Mouse (Mus musculus): Measurements from ENCODE around the gene Slc22a20.

Slc22a20 gene

DNA sequence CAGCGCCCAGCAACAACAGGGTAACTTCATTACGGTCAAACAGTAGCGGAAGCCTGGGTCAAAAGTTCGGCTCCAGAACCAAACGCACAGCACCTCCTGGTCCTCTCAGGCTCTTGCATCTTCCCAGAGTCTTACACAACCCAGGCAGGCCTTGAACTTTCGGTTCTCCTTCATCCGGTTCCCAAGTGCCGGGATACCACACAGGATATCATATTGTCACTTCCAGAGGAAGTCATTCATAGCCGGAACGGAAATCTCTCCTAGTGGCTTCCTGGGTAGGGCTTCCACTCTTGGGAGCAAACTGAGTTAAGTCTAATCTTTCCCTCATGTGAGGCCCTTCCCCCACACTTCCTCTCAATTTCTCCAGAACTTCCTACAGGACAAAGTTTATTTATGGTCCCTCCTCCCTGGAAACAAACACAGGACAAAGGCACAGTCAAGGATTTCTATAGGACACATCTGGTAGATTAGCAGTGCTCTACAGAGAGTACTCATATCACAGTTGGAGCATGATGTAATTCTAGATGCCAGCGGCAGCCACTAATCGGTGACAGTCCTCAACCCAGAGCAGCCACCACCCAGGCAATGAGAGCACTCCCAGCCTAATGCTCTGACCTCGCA, 33.8 kb downstream of the Slc22a20 start:
- DNase-seq (ENCODE audit: low spot score in 2 of 2): no peak

DNA sequence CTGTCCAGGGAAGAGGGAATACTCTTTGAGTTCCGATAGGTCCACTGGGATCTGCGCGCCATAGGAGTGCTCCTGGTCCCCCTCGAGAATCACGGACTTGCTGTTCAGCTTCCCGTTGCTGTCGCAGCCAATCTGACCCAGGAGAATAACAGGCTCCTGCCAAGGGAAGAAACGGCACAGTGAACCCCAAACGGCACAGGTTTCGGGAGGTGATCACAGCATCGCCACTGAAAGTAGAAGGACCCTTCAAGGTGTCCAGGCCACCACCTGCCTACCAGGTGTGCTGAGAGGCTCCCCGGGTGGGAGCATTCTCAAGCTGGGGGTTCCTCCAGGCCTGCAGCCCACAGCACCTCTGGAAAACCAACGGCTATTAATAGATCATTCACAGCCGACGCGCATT, 34.3 kb downstream of the Slc22a20 start:
- DNase-seq (ENCODE audit: low spot score in 2 of 2): no peak

DNA sequence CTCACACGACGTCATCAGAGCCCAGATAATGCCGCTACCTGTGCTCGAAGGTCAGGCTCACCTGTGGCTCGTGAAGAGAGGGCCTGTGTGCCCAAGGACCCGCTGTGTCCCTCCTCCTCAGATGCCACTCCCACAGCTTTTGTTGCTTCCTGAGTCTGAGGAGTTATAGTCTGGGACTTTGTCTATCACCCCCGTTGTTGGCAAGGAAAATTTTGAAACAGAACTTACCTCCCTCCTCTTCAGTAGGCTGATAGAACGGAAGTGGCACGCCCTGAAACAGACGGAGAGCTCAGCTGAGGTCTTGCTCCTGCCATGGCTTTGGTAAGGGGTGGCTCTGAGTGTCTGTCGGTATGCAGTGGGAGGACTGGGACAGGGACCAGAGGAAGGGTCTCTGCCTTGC, 35.7 kb downstream of the Slc22a20 start:
- DNase-seq (ENCODE audit: low spot score in 2 of 2): no peak

DNA sequence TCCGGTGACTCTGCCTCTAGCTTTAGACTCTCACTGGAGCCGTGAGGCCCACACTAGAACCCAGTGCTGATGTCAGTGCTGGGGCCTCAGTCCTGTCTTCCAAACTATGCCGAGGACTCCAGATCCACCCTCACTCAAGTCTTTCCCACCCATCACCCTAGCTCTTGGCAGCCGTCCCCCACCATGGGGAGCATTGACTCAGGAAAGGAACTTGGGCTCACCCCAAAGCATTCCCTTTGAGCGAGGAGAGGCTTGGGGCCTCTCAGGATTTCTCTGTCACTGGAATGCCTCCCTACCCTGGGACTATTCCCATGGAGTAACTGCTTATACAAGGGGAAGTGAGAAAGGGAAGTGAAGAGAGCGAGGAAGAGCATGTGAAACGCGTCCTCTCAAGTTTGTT, 40.1 kb downstream of the Slc22a20 start:
- peak in 1 of 2 experiments; percentile 54 for DNase-seq (ENCODE audit: low spot score in 2 of 2)

DNA sequence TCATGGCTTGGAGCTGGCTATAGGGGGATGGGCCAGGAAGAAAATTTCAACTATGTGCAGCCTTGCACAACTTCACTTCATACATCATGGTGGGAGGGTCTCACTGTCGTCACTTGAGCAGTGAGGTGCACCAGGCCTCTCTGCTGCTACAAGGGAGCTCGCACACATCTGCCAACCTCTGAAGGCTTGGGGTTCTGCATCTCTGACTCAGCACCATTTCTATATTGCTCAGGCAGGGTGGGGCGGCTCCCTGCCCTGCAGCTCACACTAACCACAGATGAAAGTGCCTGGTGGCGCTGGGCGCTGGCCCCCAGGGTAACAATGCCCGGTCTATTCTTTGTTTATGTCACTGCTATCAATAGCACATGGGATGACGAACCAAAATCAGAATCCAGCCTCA, 40.9 kb downstream of the Slc22a20 start:
- no peak for DNase-seq (ENCODE audit: low spot score in 2 of 2)

DNA sequence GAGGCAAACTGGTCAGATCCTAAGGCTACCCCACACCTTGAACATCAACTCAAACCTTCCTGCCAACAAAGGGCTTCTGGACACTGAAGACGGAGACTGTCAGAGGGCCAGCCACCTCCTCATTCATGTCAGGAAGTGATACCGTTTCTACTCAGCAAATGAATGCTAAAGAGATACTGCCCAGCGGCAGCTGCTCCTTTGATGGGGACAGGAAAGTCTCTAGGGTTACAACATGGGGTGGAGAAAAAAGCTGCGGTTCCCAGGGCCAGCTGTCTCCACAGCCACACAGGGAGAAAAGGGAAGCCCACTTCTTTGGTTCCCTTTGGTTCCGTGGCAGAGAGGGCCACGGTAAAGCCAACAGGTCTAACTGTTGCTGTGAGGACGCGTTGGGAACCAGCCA, 41.8 kb downstream of the Slc22a20 start:
- no peak for DNase-seq (ENCODE audit: low spot score in 2 of 2)

DNA sequence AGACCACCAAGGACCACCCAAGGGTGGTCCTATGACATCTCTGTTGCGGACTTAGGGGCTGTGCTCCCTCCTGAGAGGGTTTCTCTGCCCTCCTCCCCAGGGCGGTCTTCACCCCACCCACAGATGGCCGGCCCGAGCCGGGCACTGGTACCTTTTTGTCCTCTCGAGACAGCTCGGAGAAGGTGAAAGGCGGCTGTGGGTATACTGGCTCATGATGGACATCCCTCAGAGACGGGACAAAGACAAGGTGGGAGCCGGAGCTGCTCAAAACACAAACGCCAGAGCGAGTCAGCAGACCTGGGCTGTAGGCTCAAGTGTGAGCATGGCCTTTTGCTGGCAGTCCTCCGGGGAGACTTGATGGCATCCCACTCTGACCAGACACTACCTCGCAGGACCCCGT, 42.5 kb downstream of the Slc22a20 start:
- DNase-seq (ENCODE audit: low spot score in 2 of 2): no peak

DNA sequence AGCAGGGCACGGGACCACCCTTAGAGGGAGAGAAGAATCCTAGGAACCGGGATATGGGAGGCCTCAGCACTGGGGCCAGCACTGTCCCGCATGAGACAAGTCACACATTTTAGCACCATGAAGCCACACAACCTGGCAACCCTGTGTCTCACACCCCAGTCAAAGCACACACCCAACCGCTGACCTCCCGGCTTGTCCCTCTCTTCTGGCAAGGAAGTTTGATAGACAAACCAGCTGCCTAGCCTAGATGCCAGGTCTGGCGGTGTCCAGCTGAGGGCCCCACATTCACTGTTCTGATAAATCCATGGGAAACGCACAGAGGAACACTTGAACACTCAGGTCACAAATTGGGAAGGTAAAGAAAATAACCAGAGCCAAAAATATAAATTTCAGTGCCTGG, 43.4 kb downstream of the Slc22a20 start:
- no peak for DNase-seq (ENCODE audit: low spot score in 2 of 2)

DNA sequence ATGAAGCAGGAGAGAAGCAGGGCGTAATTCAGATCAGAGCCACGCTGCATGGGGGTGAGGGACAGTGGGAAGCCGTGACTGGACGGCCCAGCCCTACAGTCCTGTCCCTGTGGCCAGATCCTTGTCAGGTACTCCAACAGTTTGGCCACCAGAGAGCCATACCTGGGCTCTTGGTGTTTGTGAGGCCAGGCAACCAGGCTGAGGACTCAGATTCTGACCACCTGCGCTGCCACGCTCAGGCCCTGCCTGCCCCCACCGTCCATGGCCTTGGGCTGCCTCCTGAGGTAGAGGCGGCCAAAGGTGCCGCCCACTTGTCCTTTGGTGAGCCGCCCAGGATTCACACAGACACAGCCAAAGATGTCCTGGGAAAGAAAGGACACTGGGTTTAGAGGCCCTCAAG, 45.3 kb downstream of the Slc22a20 start:
- no peak for DNase-seq (ENCODE audit: low spot score in 2 of 2)

DNA sequence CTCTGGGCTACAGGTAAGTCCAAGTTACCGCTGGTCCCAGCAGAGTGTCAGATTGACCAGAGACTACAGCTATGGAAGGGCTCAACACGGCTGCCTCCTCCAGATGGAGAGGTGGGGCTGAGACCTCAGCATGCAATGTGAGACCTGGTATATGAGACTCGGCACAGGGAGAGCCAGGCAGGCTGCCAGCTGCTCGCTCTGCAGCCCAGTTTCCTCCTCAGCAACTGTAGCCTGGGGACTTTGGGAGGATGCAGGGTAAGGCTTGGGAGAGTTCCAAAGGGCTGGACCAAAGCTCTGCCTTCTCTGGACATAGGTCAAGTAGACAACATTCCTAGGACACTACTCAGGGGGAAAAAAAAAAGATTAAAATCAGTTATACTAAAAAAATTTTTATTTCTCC, 45.8 kb downstream of the Slc22a20 start:
- peak; percentile 53 to 76 for DNase-seq (ENCODE audit: low spot score in 2 of 2)

DNA sequence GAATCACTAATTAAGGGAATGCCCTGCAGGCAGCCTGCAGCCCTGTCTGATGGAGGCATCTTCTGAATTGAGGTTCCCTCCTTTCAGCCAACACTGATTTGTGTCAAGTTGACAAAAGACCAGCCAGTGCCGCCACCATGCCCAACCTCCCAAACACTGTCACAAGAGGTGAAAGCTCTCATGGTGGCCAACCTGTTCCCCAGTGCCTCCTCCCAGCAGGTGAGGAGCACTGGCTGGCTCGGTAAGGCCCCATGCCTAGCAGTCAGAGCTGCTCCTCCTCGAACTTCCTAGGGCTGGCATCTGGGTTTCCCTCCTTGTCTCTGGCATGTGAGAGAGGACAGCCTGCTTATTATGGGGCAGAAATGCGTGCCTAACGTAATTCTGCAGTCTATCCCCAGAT, 46.2 kb downstream of the Slc22a20 start:
- DNase-seq (ENCODE audit: low spot score in 2 of 2): no peak

DNA sequence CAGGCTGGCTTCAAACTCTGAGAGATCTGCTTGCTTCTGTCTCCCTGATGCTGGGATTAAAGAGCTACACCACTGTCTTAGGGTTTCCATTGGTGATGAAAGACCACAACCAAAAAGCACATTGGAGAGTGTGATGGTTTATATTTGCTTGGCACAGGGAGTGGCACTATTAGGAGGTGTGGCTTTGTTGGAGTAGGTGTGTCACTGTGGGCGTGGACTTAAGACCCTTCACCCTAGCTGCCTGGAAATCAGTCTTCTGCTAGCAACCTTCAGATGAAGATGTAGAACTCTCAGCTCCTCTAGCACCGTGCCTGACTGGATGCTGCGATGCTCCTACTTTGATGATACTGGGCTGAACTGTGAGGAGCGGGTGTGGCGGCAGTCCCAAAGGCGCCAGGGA, 47.4 kb downstream of the Slc22a20 start:
- no peak for DNase-seq (ENCODE audit: low spot score in 2 of 2)

DNA sequence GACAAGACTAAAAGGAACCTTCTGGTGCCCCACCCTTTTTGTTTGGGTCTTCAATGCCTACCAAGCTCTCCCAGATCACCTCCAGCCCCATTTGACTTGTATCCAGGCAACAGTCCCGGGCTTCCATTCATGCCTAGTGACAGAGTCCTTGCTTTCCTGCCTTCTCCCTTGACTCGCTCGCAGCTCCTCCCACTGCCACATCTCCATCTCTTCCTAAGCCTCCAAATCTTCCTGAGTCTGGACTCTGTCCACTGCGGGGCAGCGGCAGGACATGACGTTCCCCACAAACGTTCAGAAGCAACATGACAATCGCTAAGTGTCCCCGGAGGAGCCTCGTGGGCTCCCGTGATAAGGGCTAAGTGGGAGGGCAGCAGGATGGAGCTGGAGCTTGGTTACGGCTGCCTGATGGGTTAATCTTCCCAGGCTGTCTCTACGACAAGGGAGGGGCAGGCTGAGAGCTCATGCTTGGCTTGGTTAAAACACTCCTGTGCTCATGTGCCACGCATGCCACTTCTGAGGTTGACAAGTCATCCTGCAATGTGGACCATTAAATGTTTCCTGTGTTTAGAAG, 48.0 kb downstream of the Slc22a20 start:
- no peak for DNase-seq (ENCODE audit: low spot score in 2 of 2)

DNA sequence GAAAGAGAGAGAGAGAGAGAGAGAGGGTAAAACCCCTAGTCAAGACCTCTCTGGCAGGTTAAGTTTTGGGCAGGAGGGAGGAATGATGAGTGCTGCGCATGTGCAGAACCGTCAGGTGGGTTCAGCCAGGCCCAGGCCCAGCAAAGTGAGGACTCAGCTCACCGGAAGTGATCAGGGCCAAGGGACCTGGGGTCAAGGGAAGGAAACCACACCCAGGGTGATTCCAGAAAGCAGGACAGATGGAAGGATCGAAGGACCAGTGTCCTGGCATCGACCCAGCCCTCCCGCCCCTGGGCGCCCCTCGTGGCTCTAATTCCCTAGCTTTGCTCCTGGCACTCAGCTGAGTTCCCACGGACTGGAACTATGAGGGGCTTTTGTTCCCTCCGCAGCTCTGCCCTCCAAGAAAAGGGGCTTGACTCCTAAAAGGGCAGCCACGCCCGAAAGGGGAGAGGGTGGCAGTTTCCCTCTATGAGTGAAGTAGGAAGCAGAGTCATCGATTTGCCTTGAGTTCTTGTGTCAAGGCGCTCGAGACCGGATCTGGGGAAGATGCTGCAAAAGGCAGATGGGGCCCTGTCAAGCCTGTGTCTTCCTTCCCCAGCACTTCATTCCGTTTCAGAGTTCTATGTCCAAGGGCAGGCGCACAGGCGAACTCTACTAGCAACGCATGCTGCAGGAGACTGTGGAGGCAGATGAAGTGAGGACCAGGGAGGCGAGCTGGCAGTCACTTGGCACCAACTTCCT, 48.7 kb downstream of the Slc22a20 start:
- DNase-seq (ENCODE audit: low spot score in 2 of 2): no peak

DNA sequence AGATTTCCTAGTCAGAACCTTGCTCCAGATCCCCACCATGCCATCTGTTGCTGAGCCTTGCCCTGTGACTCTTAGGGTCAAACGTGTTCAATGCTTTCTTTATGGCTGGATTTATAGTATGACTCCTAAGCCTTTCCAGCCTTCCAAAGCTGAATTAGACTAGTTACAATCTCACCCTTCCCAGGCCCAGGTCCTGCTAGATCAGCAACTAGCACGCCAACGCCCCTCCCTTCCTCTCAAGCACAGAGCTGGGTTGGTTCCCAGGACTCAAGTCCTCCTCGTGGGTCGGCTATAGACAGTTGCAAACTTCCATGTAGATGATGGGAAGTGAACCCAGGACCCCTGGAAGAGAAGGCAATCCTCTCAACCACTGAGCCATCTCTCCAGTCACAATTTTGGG, 50.3 kb downstream of the Slc22a20 start:
- DNase-seq (ENCODE audit: low spot score in 2 of 2): no peak

DNA sequence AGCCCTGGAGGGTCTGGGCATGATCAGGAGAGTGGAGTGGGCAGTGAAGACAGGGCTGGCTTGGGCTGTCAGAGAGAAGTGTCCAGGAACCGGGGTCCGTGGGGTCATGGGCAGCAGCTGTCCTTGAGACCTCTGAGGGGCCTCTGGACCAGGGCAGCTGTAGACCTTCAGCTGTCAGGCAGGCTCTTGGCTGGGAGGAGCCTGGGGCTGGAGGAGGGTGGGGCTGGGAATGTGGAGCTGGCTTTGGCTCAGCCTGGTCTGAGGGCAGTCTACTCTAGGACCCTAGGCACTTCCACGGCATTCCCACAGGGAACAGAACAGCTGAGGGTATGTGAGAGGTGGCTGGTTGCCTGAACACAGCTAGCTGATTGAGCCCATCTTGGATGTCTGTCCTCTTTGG, 50.7 kb downstream of the Slc22a20 start:
- peak in 1 of 2 experiments; percentile 52 for DNase-seq (ENCODE audit: low spot score in 2 of 2)

DNA sequence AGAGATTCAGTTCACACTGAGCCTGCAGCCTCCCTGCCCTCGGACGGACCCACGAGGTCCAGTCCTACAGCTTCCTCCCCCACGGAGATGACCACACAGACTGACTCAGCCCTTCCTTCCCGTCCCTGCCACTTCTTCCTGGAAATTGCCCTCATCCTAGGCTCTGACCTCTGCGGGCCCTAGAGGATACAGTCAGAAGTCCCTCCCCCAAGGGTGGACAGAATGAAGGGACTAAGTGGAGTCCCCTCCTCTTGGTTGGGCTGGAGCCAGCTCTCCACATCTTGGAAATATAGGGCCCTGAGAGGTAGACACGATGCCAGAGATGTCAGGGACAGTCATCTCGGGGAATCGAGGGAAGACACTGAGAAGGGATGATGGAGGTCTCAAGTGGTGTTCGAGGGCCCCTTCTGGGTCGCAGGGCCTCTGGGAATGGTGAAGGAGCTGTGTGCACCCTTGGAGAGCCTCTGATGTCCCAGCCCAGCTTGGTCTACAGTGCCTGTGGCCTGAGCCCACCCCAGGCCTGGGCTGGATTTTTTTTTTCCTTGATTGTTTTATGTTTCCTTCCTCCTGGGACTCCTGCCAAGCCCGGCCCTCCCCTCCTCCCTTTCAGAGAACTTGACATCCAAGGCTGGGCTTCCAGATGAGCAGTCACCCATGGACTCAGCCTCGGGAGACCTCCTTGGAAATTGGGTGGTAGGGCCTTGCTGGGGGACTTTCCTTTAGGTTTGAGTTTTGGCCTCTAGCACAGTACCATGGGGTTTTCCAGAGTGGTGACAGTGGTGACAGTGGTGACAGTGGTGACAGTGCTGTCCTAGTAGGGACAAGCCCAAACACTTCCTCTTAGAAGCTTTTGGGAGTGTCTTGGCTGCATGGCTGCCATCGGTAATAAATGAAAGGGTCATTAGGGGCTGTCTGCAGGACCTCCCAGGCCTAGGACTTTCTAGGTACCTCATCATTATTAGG, 56.0 kb downstream of the Slc22a20 start:
- no peak for DNase-seq (ENCODE audit: low spot score in 2 of 2)

DNA sequence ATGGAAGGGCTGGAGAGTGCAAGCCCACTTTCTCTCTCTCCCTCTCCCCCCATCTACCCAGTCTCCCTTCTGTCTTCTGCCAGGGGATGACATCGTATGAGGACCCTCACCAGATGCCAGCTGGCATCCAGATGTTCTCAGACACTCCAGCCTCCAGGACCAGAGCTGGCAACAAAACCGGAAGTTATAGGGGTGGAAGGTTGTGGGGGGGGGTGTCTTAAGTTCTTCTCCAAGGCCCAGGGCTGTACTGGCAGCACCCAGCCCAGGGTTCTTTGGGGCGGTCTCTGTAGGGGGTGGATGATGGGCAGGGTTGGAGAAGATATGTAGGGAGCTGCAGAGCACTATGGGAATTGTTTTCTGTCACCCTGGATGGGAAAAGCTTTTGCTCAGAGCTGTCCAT, 57.4 kb downstream of the Slc22a20 start:
- DNase-seq (ENCODE audit: low spot score in 2 of 2): no peak

DNA sequence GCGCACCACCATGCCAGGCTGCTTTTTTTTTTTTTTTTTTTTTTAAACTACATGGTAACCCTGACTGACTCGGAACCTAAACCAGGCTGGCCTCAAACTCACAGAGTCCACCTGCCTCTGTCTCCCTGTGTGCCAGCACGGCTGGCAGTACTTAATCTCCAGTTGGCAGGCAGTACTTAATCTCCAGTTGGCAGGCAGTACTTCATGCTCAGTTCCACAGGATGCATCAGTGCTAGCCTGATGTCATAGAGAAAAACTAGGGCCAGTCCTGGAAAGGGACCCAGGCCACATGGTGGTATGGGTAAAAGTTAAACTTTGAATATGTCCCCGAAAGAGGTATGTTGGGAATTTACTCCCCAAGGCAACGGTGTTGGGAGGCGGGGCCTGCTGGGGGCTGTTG, 57.8 kb downstream of the Slc22a20 start:
- DNase-seq (ENCODE audit: low spot score in 2 of 2): no peak

DNA sequence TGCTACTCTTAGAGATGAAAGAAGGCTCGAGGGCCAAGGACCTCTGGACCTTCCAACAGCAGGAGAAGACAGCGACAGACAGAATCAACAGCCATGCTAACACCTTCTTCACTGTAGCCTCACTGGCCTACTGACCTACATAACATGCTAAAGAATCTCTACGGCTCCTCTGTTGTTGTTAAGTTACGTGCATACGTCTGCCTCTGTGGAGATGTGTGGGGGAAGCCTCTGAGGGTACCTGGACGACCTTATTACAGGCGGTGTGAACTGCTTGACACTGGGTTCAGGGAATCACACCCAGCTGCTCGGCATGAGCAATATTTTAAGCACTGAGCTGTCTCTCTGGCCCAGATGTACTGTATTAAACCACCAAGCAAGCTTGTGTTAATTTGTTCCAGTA, 58.4 kb downstream of the Slc22a20 start:
- no peak for DNase-seq (ENCODE audit: low spot score in 2 of 2)

DNA sequence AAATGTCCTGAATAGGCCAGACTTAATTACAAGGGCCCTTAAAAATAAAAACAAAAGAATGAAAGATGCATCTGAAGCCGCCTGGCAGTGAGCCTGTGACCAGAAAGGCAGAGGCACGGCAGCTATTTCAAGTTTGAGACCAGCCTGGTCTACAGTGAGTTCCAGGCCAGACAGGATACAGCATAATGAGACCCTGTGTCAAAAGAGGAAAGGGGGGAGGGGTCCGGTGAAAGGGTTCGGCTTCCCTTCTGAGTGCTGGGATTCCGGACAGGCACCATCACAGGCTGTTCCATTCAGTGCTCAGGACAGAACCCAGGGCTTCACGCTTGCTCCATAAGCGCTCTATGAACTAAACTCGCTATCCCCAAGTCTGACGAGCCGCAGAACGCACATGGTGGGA, 58.9 kb downstream of the Slc22a20 start:
- DNase-seq (ENCODE audit: low spot score in 2 of 2): no peak

DNA sequence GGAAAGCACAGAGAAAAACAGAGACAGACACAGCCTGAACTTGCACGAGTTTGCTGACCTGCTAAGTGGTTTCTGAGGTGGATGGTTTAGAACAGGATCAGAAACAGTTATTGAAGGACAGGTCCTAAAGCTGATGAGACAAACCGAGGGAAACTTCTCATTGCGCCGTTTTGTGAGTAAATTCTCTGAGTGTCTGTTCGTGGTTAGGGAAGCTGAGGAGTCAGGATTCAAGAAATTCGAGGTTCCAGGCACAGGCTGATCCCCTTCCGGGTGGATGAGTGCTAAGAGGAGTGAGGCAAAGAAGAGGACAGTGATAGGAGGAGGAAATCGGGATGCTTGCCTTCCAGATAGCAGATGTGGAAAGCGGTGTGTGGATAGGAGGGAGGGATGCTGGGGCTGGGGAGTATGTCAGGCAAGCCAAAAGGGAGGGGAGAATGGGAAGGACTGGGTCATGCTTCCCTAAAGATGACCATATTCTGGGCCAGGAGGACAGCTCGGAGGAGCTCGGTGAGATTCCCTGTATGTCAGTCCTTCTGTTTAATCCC, 60.6 kb downstream of the Slc22a20 start:
- no peak for DNase-seq (ENCODE audit: low spot score in 2 of 2)
